Mouse (Mus musculus) spleen, adult 2 months (tissue): Measurements from ENCODE around the gene Serpina3k.
"Not testable (repeated sequence)": the region's sequence is repeated elsewhere in the genome, so short reads cannot be mapped to it uniquely, and the experiment has no call there.

Source experiments
- CTCF ChIP-seq: fragments of 200-500 bp; IDR thresholded peaks from 2 replicates; pipeline ENCODE4 v1.5.1; 2011; ENCODE audit warnings: mild to moderate bottlenecking, inconsistent platforms; ENCODE audit not compliant: insufficient read depth, insufficient read length, insufficient replicate concordance; ENCODE audit errors: extremely low read depth
- POLR2A ChIP-seq: fragments of 200-500 bp; IDR thresholded peaks from 2 replicates; pipeline ENCODE4 v1.6.1; 2011; ENCODE audit warnings: low read depth, low read length, inconsistent platforms

GRCm38 (mm10) chr12:104336873-104337272 is 1.4 kb upstream of the Serpina3k start:
- TF ChIP-seq CTCF, POLR2A: not testable (repeated sequence)
